Mouse (Mus musculus) T-cell, adult 2 months (primary cell): ENCODE data around the gene Ndufa4.
A peak's percentile ranks its signal among the peaks of the same experiment; 100 is the strongest.
"Not testable (repeated sequence)": the region's sequence is repeated elsewhere in the genome, so short reads cannot be mapped to it uniquely, and the experiment has no call there.

Experiments used
- DNase-seq: peaks from one replicate; pipeline ENCODE4 v3.0.0; 2022; ENCODE audit warnings: low spot score

Gene Ndufa4

GRCm38 (mm10) chr6:11907269-11908032 is at the start of gene Ndufa4, which contains the start of gene Phf14:
Gene Ndufa4, minus strand, starts transcription at chr6:11907497.
Gene Phf14, plus strand, starts transcription at chr6:11907809.
- peak; percentile 87 for DNase-seq

- DNase-seq, result no peak
Observed at GRCm38 (mm10) chr6:11948100-11948499, 40.8 kb upstream of the Ndufa4 start.

- no peak for DNase-seq
Observed at GRCm38 (mm10) chr6:11942089-11942488, 34.8 kb upstream of the Ndufa4 start.

GRCm38 (mm10) chr6:11940895-11941294 is 33.6 kb upstream of the Ndufa4 start:
- no peak for DNase-seq

- no peak for DNase-seq
Observed at GRCm38 (mm10) chr6:11933403-11933802, 26.1 kb upstream of the Ndufa4 start.

GRCm38 (mm10) chr6:11927485-11927884 is 20.2 kb upstream of the Ndufa4 start:
- DNase-seq, result no peak

- DNase-seq, result peak; percentile 12
Observed at GRCm38 (mm10) chr6:11926082-11926595, 18.8 kb upstream of the Ndufa4 start.

GRCm38 (mm10) chr6:11925496-11926041 is 18.3 kb upstream of the Ndufa4 start:
- DNase-seq, result peak; percentile 89

- DNase-seq, result no peak
Observed at GRCm38 (mm10) chr6:11908170-11908569, 873 bp upstream of the Ndufa4 start.

- DNase-seq, result no peak
Observed at GRCm38 (mm10) chr6:11906890-11907268, 418 bp downstream of the Ndufa4 start.

GRCm38 (mm10) chr6:11900809-11901310 is 6.4 kb downstream of the Ndufa4 start:
- DNase-seq, result peak; percentile 4

GRCm38 (mm10) chr6:11875364-11875763 is 31.9 kb downstream of the Ndufa4 start:
- not testable (repeated sequence) for DNase-seq
